Mouse (Mus musculus) mouse embryonic stem cell (cell line): Measurements from ENCODE around the gene Krt87.

Experiments
- in situ Hi-C, 2 experiments: fragments of 300-500 bp; cut with MboI; formaldehyde crosslinking; loops; 1 replicate in 1 of 2; 3 replicates in 1 of 2; pipeline ENCODE4 v1.14.3; 2019 to 2020; ENCODE audit warnings: low sequenced_read_pairs in 2 of 2, low pct_unique_long_range_greater_than_20kb in 1 of 2, mixed read lengths in 1 of 2; ENCODE audit not compliant: unreplicated experiment in 1 of 2

Krt87 gene

DNA sequence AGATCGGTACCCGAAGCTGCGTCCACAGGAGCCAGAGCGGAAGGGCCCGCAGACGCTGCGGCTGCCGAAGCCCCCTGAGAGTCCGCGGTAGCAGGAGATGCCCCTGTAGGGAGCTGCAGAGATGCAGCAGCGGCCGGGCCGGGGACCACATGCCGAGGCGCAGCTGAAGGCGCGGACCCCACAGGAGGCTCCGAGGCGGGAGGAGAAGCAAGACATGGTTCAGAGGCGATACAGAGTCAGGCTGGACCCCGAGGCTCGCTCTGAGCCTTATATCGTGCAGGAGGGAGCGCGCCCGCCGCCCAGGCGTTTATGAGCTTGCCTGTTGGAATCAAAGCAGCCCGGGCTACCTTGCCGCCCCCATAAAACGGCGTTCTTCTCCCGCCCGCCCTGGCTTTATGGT is at the start of gene Krt87:
Gene Krt87 (minus strand): TSS at position 250 of the 400 bp plus-strand sequence.
- in situ Hi-C loops = no loop called here

DNA sequence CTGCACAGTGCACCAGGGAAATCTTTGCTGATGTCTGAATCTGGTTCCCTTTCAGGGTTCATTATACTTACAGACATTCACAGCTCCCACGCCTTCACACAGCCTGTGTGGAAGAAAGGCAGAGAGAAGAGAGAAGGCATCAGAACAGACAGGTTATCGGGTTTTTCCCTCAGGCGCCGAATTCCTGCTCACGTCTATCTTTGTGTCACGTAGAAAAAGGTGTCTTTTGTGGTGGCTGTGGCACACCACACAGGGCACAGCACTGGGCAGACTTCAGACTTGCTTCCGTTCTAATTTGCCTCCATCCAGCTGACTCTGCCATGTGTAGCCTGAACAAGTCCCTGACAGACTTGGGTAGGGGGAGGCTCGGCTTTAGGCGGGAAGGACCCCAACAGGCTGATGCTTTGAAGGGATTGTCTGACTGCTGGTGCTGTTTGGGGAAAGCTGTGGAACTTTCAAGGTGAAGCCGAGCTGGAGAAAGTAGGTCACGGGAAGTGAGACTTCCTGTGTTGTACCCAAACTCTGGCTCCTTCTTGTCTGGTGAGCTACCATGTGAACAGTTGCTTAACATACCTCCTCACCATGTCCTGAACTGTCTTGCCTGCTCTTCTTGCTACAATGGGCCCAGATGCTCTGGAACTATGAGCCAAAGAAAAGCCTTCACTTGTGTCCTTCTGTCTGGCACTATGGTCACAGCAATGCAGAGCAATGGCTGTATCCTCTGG is 47.5 kb upstream of the Krt87 start:
- in situ Hi-C loops = no loop called here

DNA sequence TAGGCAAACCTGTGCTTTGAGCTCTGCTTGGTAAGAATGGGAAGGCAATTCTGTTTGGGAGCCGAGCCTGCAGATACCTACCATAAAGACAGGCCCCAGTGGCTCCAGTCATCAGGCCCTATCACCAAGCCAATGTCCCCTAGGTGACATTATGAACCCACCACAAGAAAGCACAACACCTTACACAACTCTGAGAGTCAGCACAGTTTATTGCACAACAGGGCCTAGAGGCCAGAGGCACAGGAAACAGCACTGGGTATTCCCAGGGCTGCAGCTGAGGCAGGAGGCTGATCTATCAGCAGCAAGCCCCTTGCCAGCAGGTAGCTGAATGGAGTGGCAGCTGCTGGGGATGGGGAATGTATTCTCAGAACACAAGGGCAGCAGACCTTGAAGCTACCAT is 46.3 kb upstream of the Krt87 start:
- in situ Hi-C loops = no loop called here

DNA sequence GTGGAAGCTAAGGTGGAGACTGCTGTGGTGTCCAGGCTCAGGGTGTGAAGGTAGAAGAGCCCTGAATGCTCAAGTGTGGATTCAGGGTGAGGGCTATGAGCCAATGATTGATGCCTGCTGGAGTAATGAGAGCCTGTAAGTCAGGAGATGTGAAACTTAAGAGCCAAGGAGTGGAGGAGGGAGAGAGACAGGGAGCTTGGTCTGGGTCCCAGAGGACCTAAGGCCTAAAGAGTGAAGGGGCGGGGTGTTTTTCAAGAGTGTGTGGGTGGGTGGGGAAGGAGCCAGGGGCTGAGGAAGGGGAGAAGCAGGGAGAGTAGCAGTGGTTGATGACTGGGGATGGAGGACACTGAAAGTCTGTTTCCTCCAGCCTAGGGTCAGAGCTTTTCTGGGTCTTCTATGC is 45.0 kb upstream of the Krt87 start:
- in situ Hi-C loops = no loop called here

DNA sequence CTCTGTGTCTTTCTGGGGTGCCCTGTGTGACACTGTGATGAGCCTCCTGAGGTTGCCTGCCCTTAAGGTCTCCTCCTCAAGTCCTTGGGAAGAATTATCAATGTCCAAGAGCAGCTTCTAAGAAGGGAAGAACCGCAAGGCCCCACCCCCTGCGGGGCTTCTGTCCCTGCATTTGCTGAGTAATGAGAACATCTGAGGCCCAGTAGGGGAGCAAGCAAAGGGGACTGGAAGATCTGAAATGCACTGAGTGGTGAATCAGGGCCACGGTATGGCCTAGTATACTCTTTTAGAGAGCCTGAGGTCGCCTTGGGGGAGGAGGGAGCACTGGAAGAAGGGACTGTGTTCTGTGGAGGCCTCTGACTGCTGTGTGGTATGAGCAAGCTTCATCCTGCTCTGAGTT is 43.5 kb upstream of the Krt87 start:
- in situ Hi-C loops = no loop called here

DNA sequence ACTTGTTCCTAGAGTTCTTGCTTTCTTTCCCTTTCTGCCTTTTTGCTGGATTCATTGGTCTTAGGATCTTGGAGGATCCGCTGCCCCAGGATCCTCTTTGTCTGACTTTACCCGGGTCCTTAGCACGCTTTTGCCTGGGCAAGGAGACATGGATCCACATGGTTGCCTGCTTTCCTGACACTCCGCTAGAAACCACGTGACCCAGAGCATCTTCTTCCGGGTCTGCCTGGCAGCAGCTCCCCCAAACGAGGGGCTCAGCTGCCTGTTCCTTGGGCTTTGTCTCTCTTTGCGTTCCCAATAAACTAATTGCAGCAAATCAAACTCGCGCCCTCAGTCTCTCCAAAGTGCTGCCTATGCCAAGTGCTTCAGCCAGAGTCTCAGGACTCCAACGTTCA is 41.1 kb upstream of the Krt87 start:
- in situ Hi-C loops = no loop called here

DNA sequence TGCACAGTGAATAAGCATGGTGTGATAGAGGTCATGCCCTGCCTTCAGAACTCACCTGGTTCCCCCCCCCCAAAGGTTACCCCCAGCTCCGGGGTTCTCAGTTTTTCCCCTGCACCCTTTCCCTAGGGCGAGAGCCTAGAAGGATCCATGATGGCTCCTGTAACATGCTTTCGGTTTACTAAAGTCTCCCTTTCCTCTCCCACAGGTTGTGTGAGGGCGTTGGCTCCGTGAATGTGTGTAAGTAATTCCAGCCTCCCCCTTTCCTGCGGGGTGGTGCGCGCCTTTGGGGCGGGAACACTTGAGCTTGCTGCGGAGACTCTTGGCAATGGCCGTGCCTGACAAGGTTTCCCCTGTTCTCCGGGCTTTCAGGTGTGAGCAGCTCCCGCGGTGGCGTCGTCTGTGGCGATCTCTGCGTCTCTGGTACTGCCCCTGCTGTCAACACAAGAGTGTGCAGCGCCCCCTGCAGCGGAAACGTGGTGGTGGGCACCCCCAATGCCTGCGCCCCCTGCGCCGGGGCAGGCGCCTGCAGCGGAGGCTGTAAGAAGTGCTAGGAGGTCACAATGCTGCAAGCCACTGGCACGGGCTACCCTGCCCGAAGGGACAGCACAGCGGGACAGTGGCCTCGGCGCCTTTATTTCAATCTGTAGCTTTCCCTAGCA is 40.5 kb upstream of the Krt87 start:
- in situ Hi-C loops = no loop called here

DNA sequence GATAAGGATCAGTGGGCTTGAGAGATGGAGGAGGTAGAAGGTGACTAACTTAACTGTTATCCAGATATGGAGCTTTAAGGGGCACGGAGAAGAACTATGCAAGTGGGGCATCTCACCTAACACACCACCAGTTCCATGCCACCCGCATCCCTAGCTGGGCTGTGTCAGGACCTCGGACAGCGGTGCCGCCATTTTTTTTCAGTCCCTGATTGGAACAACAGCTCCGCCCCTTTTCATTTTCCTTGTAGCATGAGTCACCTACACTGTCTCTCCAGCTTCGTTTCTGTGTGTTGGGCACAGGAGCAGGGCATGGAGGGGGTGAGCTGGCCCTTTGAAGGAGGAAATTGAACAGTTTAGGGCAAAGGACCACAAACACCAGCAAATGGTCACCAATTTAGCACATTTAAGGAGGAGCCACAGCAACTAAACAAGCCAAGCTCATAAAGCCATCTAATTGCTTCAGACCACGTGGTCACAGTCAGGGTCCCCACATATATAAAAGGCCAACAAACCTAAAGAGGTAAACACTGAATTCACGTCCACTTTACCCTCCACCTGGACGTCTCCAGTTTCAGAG is 34.4 kb upstream of the Krt87 start, which contains the start of gene Krt86:
Gene Krt86 (plus strand): TSS at position 527 of the 577 bp plus-strand sequence.
- in situ Hi-C loops = no loop called here

DNA sequence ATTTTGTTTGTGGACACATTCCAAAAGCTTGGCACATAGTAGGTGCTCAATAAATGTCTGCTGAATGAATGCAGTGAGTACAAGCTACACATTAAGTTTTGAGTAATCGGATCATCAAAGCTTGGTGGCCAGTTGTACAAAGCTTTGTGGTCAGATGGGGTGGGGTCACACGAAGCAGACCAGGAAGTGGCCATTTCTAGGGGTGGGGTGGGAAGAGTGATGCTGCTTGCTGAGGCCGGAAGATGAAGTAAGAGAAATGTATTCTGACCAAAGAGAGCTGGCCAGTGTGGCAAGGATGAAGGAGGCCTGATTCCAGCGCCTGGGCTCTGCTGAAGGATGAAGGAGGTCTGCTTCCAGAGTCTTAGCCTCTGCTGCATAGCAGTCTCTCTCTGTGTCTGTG is 30.5 kb upstream of the Krt87 start:
- in situ Hi-C loops = no loop called here

DNA sequence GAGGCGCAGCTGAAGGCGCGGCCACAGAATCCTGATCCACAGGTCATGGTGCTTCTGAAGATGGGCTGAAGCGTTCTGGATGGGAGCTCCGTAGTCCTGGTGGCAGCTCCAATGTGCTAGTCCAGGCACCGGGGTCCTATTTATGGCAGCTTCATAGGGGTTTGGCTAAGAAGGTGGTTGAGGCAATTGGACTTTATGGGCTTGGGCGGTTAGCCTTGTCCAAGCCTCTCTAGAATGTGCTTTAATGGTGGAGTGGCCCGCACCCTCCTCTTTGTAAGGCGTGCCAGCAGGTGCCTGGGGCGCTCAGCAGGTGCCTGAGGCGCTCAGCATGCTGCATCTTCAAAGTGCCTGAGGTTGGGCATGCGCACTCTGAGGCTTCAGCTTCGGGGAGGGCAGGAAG is 25.0 kb upstream of the Krt87 start, which contains the start of gene Krt81:
Gene Krt81 (minus strand): TSS at position 101 of the 400 bp plus-strand sequence.
- in situ Hi-C loops = no loop called here

DNA sequence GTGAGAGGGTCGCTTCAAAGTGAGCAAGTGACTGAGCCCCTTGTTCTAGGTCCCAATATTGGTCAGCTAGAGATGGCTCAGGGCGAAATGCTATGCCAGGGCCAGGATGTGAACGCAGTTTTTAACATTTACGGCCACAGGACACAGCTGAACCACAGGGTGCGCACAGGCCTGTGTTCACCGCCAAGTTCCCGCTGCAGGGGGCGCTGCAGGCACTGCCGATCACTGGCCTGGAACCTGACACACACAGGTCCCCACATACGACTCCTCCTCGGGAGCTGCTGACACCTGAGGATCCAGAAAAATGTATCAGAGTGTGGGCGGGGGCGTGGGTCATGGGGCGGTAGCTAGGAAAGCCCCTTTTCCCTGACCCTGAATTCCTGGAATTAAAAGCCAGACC is 20.7 kb upstream of the Krt87 start:
- in situ Hi-C loops = no loop called here

DNA sequence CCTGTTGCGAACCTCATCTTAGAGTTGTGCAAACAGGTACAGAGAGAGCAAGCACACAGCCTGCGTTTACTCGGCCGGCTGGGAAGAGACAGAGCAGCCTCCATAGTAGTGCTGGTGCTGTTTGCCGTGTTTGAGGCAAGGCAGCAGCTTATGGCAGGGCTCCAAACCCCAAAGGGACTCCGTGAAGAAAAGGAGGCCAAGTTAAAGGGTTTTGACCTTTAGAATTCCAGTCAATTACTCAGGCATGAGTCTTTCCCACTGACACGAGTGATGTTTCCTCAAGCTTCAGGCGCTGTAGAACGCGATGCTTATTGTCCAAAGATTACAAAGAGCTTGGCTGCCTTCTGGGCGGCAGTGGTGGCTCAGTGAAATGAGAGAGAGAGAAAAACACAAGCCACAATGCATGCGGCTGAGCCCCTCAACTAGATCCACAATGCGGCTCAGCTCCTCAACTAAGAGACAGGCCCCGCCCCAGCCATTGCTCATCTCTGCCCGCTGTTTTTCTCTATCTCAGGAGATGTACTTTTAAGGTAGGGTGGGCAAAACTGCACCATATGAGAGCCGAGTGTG is 19.8 kb upstream of the Krt87 start:
- in situ Hi-C loops = no loop called here

DNA sequence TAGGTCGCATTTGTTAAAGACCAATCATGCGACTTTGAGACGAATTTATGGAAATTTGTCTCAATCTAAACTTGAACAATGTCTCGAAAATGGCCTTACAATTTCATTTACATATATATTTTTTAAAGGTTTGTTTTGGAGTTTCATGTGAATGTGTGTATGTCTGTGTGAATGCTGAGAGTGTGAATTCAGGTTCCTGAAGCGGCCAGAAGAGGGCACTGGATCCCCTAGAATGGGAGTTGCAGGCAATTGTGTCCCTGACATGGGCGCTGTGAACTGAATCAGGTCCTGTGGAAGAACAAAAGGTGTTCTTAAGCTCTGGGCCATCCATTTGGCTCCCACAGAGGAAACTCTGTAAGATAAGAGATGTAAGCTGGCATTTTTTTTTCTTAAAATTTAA is 17.3 kb upstream of the Krt87 start:
- in situ Hi-C loops = no loop called here

DNA sequence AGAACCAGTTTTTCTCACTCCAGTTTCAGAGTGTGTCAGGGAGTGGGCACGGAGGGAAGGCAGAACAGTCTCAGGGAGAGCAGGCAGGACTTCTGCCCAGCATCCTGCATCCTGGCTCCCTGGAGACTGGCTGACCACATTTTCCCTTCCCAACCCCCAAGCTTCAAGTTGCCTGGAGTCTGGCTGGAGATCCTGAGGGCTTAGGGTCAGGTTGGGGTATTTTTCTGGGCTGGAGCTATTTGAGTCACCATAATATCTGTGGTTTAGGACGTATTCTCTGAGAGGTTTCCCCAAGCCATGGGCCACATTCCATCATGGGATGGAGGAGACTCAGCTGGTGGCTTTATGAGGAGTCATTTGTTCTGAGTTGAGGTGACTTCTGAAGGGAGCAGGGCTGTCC is 16.7 kb upstream of the Krt87 start:
- in situ Hi-C loops = no loop called here

DNA sequence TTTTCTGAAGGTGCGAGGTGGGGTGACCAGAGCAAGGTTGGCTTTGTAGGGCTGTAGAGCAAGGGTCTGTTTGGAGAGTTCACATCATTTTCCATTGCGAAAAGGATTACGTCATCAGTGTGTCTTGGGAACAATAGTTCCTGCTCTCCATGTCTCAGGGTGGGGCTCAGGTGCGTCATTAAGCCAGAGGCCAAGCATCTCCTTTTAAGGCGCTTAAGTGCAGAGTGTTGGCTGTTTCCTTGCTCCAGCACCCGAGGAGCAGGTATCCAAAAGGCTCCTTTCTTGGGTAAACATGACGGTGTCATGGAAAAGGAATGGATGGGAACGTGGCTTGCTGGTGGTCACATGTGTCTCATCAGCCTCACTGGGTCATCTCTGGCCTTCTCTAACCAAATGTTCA is 16.2 kb upstream of the Krt87 start:
- in situ Hi-C loops = no loop called here

DNA sequence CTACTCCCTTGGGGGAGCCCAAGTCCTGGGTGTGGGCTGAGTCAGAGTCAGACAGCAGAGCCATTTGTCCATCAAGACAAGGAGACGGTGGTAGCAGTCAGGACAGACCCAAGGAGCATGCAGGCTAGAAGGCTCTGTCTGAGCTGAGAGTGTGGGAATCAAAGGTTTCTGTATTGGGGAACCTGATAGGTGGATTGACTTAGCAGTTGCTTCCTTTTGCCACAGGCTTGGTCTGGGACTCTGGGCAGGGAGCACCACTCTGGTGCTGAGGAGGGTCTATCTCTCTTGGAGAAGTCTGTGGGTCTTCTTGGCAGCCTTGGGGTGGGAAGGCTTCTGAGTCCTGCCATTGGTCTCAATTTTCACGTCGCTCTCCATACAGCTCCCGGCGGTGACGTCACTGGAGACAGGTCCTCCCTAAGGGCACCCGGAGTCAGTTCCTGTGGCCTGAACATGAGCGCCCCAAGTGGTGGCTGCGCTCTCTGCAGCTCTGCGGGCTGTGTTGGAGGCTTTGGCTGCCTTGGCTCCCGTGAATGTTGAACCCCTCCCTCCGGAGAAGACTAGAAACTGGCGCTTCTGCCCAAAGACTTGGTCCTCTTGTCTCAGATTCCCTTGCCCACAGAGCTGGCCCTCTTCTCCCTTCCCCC is 14.6 kb upstream of the Krt87 start:
- in situ Hi-C loops = no loop called here

DNA sequence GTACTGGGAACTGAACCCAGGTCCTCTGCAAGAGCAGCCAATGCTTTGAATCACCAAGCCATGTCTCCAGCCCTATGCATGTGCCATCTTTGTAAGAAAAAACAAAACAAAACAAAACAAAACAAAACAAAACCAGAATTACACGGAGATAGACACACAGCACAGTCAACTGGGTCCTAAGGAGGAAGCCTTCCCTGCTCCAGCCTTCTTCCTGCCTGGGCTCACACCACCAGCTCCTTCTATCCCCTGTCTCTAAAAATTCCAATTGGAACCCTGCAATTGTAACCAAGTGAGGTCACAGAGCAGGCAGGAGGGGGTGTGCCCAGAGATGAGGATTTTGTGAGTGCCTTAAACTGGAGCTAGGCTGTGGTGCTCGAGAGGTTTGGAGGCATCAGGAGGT is 8.8 kb upstream of the Krt87 start, which contains the start of gene Krt88:
Gene Krt88 (plus strand): TSS at position 301 of the 400 bp plus-strand sequence.
- in situ Hi-C loops = no loop called here

DNA sequence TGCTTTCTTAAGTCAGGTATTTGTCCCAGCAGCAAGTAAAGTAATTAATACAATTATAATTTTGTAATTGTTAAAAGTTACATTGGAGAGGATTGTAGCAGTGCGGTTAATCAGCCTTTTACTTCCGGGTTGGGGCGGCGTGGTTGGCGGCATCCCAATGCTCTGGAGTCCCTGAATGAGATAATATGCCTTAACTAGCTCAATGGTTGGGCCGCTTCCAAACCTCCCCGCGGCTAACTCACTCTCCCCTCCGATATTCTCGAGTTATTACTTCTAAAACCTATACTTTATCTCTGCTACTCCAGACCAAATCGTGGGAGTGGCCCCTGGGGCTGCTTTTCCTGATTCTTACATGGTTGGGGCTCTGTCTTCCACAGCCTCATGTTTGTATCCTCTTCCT is 8.0 kb upstream of the Krt87 start:
- in situ Hi-C loops = no loop called here

DNA sequence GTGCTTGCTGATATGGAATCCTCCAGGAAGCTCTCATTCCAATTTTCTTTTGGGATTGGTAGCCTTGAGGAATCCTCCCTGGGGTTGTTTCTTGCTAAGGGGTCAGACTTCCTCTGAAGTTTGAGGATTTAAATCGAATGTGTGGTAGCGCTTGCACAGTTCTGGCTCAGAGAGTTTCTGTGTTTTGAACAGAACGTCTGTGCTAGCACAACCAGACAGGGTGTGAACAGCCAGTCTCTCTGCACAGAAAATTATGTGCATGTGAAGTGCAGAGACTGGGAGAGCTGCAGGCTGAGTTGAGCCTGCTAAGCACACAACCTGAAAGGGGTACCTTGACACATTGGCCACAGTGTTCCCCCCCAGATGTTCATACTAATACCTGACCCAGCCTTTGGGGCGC is 2.2 kb upstream of the Krt87 start:
- in situ Hi-C loops = no loop called here
